Mouse (Mus musculus): Measurements from ENCODE around the gene Spg7.

- TF ChIP-seq JUND (conservative IDR thresholded peaks at IDR 0.05; ENCODE audit: low read depth, low read length) (no peak), KAT2A (IDR thresholded peaks at IDR 0.05; ENCODE audit: insufficient replicate concordance, low read length) (no peak), MAX (IDR thresholded peaks at IDR 0.05; ENCODE audit: low read length) (no peak), MAZ (IDR thresholded peaks at IDR 0.05; ENCODE audit: low read depth, low read length) (no peak), CTCF (conservative IDR thresholded peaks at IDR 0.05 in 1 of 2, IDR thresholded peaks at IDR 0.05 in 1 of 2; ENCODE audit: low read depth in 2 of 2, low read length in 2 of 2) (no peak), USF1 (IDR thresholded peaks at IDR 0.05; ENCODE audit: low read depth, low read length) (no peak), ZNF384 (IDR thresholded peaks at IDR 0.05; ENCODE audit: low read depth, low read length) (no peak), ZMIZ1 (IDR thresholded peaks at IDR 0.05; ENCODE audit: low read depth, low read length) (no peak)
These were observed 73.1 kb downstream of the Spg7 start for GRCm38 (mm10) chr8:123135806-123136205.

Measured in CH12.LX (cell line).